Mouse (Mus musculus): Measurements from ENCODE around the gene Zpr1. TPM values are rescaled to one million over a fixed set of nuclear protein-coding genes. Genes with fewer than 3 reads are reported as not detected.

The Zpr1 gene
- polyA plus RNA-seq, 1 experiment from 2014 or later = 52.6 TPM

DNA sequence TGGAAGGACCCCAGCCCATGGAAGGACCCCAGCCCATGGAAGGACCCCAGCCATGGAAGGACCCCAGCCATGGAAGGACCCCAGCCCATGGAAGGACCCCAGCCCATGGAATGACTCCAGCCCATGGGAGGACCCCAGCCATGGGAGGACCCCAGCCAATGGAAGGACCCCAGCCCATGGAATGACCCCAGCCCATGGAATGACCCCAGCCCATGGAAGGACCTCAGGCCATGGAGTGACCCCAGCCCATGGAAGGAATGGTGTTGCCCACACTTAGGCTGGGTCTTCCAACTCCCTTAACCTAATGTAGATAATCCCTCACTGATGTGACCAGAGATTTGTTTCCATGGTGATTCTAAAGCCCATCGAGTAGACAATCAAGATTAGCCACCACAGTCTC lies 58.4 kb downstream of the Zpr1 start:
- Histone ChIP-seq H3K4me3 (no peak overlapping the region), H3K9me3 (no peaks in the 10 kb centered on the region), H3K9ac (no peak overlapping the region), H3K27me3 (peaks cover 15% of the 10 kb centered on the region; the same call in 1 of the 2 replicates), H3K4me1 (0 out of 2 replicates have a peak, but pooled peaks cover 4% of the 10 kb centered on the region), H3K4me2 (replicated peaks) (no peak overlapping the region), H3K27ac (no peak overlapping the region), H3K36me3 (no peaks in the 10 kb centered on the region)
- no peak for ATAC-seq (ENCODE audit: insufficient number of reproducible peaks, insufficient read depth, low FRiP score, low TSS enrichment)
- 88% methylated on average over 1 of the region's 1 CpGs for WGBS

Other genes with a start within 250 kb of the Zpr1 start
- 2.3 and 2.7 TPM in 2 replicates for gene Apoa1, start 44.5 kb upstream of the Zpr1 start, polyA plus RNA-seq (2016; fragmentation: Nextera tagmentation; extraction: Ambion mirVana)
- not detected in 2 replicates for gene Apoc3, start 37.4 kb upstream of the Zpr1 start, polyA plus RNA-seq (2016; fragmentation: Nextera tagmentation; extraction: Ambion mirVana)
- gene Apoa4, start 32.4 kb upstream of the Zpr1 start, polyA plus RNA-seq (2016; fragmentation: Nextera tagmentation; extraction: Ambion mirVana) = not detected in 2 replicates
- gene Apoa5, start 4.4 kb upstream of the Zpr1 start, polyA plus RNA-seq (2016; fragmentation: Nextera tagmentation; extraction: Ambion mirVana) = not detected in 2 replicates
- gene Bud13, start 9.9 kb downstream of the Zpr1 start, polyA plus RNA-seq (2016; fragmentation: Nextera tagmentation; extraction: Ambion mirVana) = 34.6 and 35.7 TPM in 2 replicates
- not detected in 2 replicates for gene 4931429L15Rik, start 46.9 kb downstream of the Zpr1 start, polyA plus RNA-seq (2016; fragmentation: Nextera tagmentation; extraction: Ambion mirVana)